Mouse (Mus musculus): ENCODE results near the gene Fgfrl1. TPM values are rescaled to one million over a fixed set of nuclear protein-coding genes. Genes with fewer than 3 reads are reported as not detected.

Fgfrl1 gene
- polyA plus RNA-seq, 1 experiment from 2014 or later = 9.6 TPM

DNA sequence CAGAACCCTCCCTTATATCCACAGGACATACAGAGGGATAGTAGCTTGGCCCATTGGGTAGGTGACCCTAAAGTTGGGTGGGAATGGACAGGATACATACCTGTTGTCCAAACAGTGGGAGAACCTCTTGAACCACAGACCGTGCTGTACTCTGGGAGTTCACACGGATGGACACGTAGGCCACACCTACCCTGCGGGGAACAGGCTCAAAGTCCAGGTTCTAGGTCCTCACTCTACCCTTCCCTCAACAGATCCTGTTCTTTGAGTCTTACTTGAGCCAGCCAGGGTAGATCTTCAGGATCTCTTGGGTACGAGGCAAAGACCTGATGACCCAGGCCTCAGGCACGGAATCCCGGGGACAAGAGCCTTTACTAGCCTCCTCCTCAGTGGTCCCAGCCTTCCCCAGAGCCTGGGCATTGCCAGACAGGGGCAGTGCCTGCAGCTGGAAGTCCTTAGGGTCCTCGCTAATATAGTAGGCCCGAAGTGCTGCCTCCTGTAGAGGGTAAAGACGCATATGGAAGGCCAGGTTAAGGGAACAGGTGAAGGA lies 37.7 kb upstream of the Fgfrl1 start:
- 83% methylated on average over 10 of the region's 10 CpGs for WGBS (ENCODE audit: insufficient replicate concordance)
- H3K27me3 ChIP-seq = no peaks in the 10 kb centered on the region
- H3K36me3 ChIP-seq (replicated peaks) = peaks cover 61% of the 10 kb centered on the region
- H3K4me2 ChIP-seq = no peak overlapping the region
- no peak overlapping the region for H3K27ac ChIP-seq (replicated peaks)
- no peak overlapping the region for H3K9ac ChIP-seq
- H3K4me1 ChIP-seq (replicated peaks) = peaks cover 13% of the 10 kb centered on the region
- ATAC-seq (ENCODE audit: insufficient read depth) = no peak
- no peak overlapping the region for H3K4me3 ChIP-seq (replicated peaks)
- H3K9me3 ChIP-seq (replicated peaks) = no peaks in the 10 kb centered on the region

DNA sequence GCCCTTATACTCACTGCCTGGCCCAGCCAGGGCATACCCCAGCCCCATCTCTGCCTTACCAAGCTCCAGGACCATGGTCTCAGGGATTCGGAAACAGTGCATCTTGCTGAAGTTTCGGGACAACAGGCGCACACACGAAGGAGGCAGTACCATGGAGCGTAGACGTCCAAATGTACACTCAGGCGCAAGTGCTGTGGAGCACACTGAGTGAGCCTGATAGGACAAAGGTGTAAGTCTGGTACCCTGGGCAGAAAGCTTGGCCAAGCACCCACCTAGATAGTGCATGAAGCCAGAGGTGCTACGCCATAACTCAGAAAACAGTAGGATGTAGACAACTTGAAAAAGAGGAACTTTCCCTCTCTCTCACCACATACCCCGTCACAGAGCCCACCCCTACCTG lies 36.8 kb upstream of the Fgfrl1 start:
- Histone ChIP-seq H3K9ac (no peak overlapping the region), H3K9me3 (replicated peaks) (no peaks in the 10 kb centered on the region), H3K4me1 (replicated peaks) (peaks cover 21% of the 10 kb centered on the region), H3K36me3 (replicated peaks) (peaks cover 53% of the 10 kb centered on the region), H3K27me3 (no peaks in the 10 kb centered on the region), H3K4me2 (no peak overlapping the region), H3K27ac (replicated peaks) (no peak overlapping the region), H3K4me3 (replicated peaks) (no peak overlapping the region)
- no peak for ATAC-seq (ENCODE audit: insufficient read depth)
- 87% methylated on average over 9 of the region's 9 CpGs for WGBS (ENCODE audit: insufficient replicate concordance)

GRCm38 (mm10) chr5:108655891-108656650 lies 36.1 kb upstream of the Fgfrl1 start:
- peaks cover 26% of the 10 kb centered on the region for H3K4me1 ChIP-seq (replicated peaks)
- H3K27me3 ChIP-seq = no peaks in the 10 kb centered on the region
- H3K27ac ChIP-seq (replicated peaks) = no peak overlapping the region
- ATAC-seq (ENCODE audit: insufficient read depth) = no peak
- H3K36me3 ChIP-seq (replicated peaks) = peaks cover 51% of the 10 kb centered on the region
- H3K4me2 ChIP-seq = no peak overlapping the region
- no peaks in the 10 kb centered on the region for H3K9me3 ChIP-seq (replicated peaks)
- 83% methylated on average over 15 of the region's 15 CpGs for WGBS (ENCODE audit: insufficient replicate concordance)
- H3K9ac ChIP-seq = no peak overlapping the region
- no peak overlapping the region for H3K4me3 ChIP-seq (replicated peaks)

DNA sequence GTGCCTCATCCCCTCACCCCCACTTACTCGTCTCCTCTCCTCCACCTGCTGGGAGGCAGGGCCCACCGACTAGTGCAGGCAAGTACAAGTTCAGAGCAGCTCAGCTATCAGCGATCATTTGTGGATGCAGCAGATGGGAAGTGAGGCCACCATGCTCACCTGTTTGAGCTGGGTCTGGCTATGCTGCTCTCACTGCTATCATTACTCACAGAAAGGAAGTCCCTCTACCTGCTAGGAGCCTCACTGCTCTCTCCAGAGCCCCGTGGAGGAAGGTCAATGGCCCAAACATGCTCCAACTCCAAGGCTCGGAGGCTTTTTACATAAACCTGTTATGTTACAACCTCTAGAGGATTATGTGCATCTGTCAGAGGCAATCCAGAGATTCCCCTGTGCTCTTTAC lies 34.8 kb upstream of the Fgfrl1 start:
- WGBS (ENCODE audit: insufficient replicate concordance) = 70% methylated on average over 5 of the region's 5 CpGs
- ATAC-seq (ENCODE audit: insufficient read depth) = no peak
- peaks cover 47% of the 10 kb centered on the region for H3K36me3 ChIP-seq (replicated peaks)

GRCm38 (mm10) chr5:108658611-108659010 lies 33.6 kb upstream of the Fgfrl1 start:
- ATAC-seq (ENCODE audit: insufficient read depth) = no peak
- Histone ChIP-seq H3K9me3 (replicated peaks) (no peaks in the 10 kb centered on the region), H3K4me3 (replicated peaks) (no peak overlapping the region), H3K4me2 (no peak overlapping the region), H3K4me1 (replicated peaks) (peaks cover 28% of the 10 kb centered on the region), H3K9ac (no peak overlapping the region), H3K27ac (replicated peaks) (no peak overlapping the region), H3K27me3 (0 out of 2 replicates have a peak, but pooled peaks cover 4% of the 10 kb centered on the region), H3K36me3 (replicated peaks) (peaks cover 35% of the 10 kb centered on the region)
- WGBS (ENCODE audit: insufficient replicate concordance) = 77% methylated on average over 1 of the region's 1 CpGs

More for the DNA sequence above, 34.8 kb upstream of the Fgfrl1 start:
- H3K27me3 ChIP-seq = no peaks in the 10 kb centered on the region
- H3K4me3 ChIP-seq (replicated peaks) = no peak overlapping the region
- no peak overlapping the region for H3K9ac ChIP-seq
- H3K9me3 ChIP-seq (replicated peaks) = no peaks in the 10 kb centered on the region
- peaks cover 28% of the 10 kb centered on the region for H3K4me1 ChIP-seq (replicated peaks)
- no peak overlapping the region for H3K27ac ChIP-seq (replicated peaks)
- H3K4me2 ChIP-seq = no peak overlapping the region

GRCm38 (mm10) chr5:108659698-108660631 lies 32.2 kb upstream of the Fgfrl1 start, which contains the start of gene Idua:
TSS of gene Idua (plus strand) at chr5:108660331.
- Histone ChIP-seq H3K4me2 (peak within 1 kb of the TSS; percentile 85), H3K4me1 (replicated peaks) (peaks cover 28% of the 10 kb centered on the region), H3K9ac (peak within 1 kb of the TSS; percentile 81), H3K9me3 (replicated peaks) (no peaks in the 10 kb centered on the region), H3K4me3 (replicated peaks) (peak within 1 kb of the TSS; percentile 69), H3K27me3 (peaks cover 12% of the 10 kb centered on the region), H3K36me3 (replicated peaks) (peaks cover 21% of the 10 kb centered on the region), H3K27ac (replicated peaks) (peak within 1 kb of the TSS; percentile 70)
- 10% methylated on average over 24 of the region's 24 CpGs for WGBS (ENCODE audit: insufficient replicate concordance)
- peak; percentile 55 for ATAC-seq (ENCODE audit: insufficient read depth)

DNA sequence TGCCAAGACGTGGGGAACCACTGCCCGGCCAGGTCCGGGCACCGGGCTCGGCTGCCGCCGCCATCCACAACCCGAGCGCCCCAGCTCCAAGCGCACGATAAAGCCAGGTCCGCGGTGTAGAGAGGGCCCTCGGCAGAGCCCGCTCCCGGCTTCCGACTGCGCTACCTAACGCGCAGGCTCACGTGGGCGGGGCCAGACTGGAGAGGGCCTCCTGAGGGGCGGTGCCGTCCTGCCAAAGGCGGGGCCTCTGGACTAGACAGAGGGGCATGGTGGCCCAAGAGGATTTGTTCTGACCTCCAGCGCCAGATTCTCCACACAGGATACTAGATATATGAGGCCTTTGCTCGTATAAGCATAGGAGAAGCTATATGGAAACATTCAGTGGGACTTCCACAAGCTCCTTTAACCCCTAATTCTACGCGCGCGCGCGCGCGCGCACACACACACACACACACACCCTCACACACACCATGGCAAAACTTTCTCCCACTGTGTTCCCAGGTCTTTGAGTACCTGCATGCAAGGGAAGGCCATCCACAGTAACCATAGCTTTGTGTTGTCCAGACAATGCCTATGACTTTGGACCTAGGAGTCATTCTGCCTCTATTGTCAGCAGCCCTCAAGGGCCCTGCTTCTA lies 31.4 kb upstream of the Fgfrl1 start:
- peaks cover 28% of the 10 kb centered on the region for H3K4me1 ChIP-seq (replicated peaks)
- 13% methylated on average over 36 of the region's 36 CpGs for WGBS (ENCODE audit: insufficient replicate concordance)
- H3K27me3 ChIP-seq = peaks cover 15% of the 10 kb centered on the region
- H3K9me3 ChIP-seq (replicated peaks) = no peaks in the 10 kb centered on the region
- peak overlapping the region; percentile 70 for H3K27ac ChIP-seq (replicated peaks)
- peaks cover 13% of the 10 kb centered on the region for H3K36me3 ChIP-seq (replicated peaks)
- peak overlapping the region; percentile 69 for H3K4me3 ChIP-seq (replicated peaks)
- peak; percentile 99 for ATAC-seq (ENCODE audit: insufficient read depth)
- H3K9ac ChIP-seq = peak overlapping the region; percentile 81
- H3K4me2 ChIP-seq = peak overlapping the region; percentile 85

- Histone ChIP-seq H3K9ac (no peak overlapping the region), H3K27me3 (peaks cover 15% of the 10 kb centered on the region), H3K4me2 (no peak overlapping the region), H3K4me1 (replicated peaks) (peaks cover 28% of the 10 kb centered on the region), H3K27ac (replicated peaks) (no peak overlapping the region), H3K4me3 (replicated peaks) (no peak overlapping the region), H3K36me3 (replicated peaks) (0 out of 2 replicates have a peak, but pooled peaks cover 2% of the 10 kb centered on the region), H3K9me3 (replicated peaks) (no peaks in the 10 kb centered on the region)
- no peak for ATAC-seq (ENCODE audit: insufficient read depth)
- 62% methylated on average over 4 of the region's 4 CpGs for WGBS (ENCODE audit: insufficient replicate concordance)
These were observed 29.4 kb upstream of the Fgfrl1 start for GRCm38 (mm10) chr5:108662772-108663171.

GRCm38 (mm10) chr5:108665066-108665465 lies 27.1 kb upstream of the Fgfrl1 start:
- Histone ChIP-seq H3K4me2 (no peak overlapping the region), H3K9me3 (replicated peaks) (no peaks in the 10 kb centered on the region), H3K4me1 (replicated peaks) (peaks cover 30% of the 10 kb centered on the region), H3K9ac (no peak overlapping the region), H3K27ac (replicated peaks) (no peak overlapping the region), H3K36me3 (replicated peaks) (no peaks in the 10 kb centered on the region), H3K4me3 (replicated peaks) (no peak overlapping the region), H3K27me3 (peaks cover 15% of the 10 kb centered on the region)
- ATAC-seq (ENCODE audit: insufficient read depth) = no peak
- WGBS (ENCODE audit: insufficient replicate concordance) = 26% methylated on average over 3 of the region's 3 CpGs

DNA sequence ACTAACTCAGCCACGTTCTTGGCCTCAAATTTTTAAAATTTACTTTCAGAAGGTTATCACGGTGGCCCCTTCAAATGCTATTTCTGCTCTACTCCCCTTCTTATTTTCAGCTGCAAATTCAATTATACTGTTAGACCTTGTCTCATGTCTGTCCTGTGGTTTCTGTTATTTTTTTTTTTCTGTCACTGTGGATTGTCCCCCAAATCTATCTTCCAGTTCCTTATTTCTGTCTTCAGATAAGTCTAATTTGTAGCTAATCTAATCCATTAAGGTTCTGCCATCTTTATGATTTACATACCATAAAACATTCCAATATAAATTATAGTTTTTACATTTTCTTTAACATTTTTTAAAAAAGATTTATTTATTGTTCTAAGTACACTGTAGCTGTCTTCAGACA lies 24.8 kb upstream of the Fgfrl1 start:
- Histone ChIP-seq H3K9me3 (replicated peaks) (no peaks in the 10 kb centered on the region), H3K4me3 (replicated peaks) (no peak overlapping the region), H3K36me3 (replicated peaks) (peaks cover 20% of the 10 kb centered on the region), H3K27ac (replicated peaks) (no peak overlapping the region), H3K4me1 (replicated peaks) (peaks cover 43% of the 10 kb centered on the region), H3K4me2 (no peak overlapping the region), H3K9ac (no peak overlapping the region), H3K27me3 (peaks cover 15% of the 10 kb centered on the region)
- WGBS (ENCODE audit: insufficient replicate concordance) = 65% methylated on average over 2 of the region's 2 CpGs
- no peak for ATAC-seq (ENCODE audit: insufficient read depth)
